Mouse (Mus musculus): ENCODE measurements around the gene Map3k21. TPM values are rescaled to one million over a fixed set of nuclear protein-coding genes. Genes with fewer than 3 reads are reported as not detected.

Gene Map3k21
- polyA plus RNA-seq, 1 experiment from 2014 or later, result not detected

- DNase-seq (ENCODE audit: low spot score), result no peak
These were observed 53.6 kb downstream of the Map3k21 start for GRCm38 (mm10) chr8:125963807-125964211.

DNA sequence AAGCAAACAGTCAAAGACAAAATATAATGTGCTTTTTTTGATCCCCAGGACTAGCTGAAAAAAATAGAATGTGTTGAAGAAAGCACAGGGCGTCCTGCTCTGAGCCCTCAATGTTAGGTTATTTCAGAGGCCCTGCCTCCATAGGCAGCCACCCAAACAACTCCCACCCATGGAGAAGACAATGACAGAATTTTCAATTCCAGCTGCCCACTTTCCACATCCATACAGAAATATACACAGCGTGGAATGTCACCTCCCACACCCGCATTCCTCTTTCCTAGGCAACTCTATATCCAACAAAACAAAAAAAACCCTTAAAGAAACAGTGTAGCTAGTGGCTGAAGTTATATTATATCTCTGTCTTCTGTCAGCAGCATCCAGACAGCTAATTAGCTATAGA is 61.1 kb downstream of the Map3k21 start:
- DNase-seq (ENCODE audit: low spot score), result no peak

GRCm38 (mm10) chr8:125975981-125976380 is 65.7 kb downstream of the Map3k21 start:
- no peak for DNase-seq (ENCODE audit: low spot score)

DNA sequence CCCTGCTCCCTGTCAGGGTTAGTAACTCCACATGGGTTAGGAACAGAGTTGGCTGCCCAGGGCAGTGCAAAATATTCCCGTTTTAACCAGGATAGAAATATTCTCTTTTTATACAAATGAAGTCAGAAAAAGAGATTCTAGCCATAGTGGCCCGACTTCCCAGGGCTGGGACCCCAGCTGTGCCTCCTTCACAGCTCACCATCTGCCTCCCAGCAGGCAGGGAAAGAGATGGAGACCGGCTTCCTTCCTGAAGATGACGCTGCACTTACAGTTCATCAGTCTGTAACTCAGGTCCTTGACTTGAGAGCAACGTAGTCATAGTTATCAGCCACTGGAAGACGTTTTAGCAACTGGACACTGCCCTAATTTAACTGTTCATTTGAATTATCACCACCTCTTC is 70.6 kb downstream of the Map3k21 start:
- no peak for DNase-seq (ENCODE audit: low spot score)

- DNase-seq (ENCODE audit: low spot score), result no peak
These were observed 73.3 kb downstream of the Map3k21 start for GRCm38 (mm10) chr8:125983515-125983914.

DNA sequence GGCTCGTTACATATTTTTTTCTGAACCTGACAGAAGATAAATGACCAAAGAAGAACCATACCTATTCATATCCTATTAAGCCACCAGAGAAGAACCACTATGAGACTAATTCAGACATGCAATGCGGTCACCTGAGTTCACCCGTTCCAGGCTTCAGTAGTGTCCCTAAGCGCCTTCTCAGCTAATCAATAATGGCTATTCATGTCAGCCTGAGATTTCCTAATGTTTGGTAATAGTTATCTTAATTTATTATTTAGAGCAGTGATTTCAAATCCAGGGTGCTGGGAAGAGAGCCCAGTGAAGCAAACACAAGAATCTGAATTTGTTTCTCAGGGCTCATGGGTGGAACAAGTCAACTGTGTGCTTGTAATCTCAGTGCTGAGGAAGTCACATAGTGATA is 73.9 kb downstream of the Map3k21 start:
- DNase-seq (ENCODE audit: low spot score), result no peak

GRCm38 (mm10) chr8:125985364-125985763 is 75.1 kb downstream of the Map3k21 start:
- no peak for DNase-seq (ENCODE audit: low spot score)

DNA sequence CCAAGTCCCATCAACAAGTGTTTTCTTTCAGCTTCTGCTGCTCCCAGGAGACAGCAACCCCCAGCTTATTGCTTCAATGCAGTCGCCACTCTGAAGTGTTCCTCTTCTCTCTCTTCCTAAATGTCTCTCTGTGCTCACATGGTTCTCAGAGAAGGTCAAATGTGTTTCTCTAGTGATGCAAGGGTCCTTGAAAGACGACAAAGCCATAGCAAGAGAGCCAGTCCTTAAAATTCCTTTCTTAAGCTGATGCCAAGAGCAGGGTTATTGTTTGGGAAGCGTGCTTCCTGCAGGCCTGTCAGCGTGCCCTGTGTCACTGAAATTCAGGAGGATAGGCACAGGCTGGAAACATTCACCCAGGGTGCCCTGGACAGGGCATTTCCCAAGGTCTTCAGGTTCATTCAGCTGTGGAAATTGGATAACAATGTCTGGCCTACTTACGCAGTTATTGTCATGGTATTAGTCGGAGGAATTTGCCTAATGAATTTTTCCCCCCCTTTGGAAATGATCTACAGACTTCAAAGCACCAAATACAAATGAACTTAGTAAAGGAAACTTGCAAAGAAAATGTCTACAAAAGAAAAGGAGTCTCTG is 76.8 kb downstream of the Map3k21 start:
- DNase-seq (ENCODE audit: low spot score), result no peak

- DNase-seq (ENCODE audit: low spot score), result no peak
These were observed 77.7 kb downstream of the Map3k21 start for GRCm38 (mm10) chr8:125987996-125988395.

- no peak for DNase-seq (ENCODE audit: low spot score)
These were observed 83.4 kb downstream of the Map3k21 start for GRCm38 (mm10) chr8:125993636-125994035.

- no peak for DNase-seq (ENCODE audit: low spot score)
These were observed 85.1 kb downstream of the Map3k21 start, which contains the start of gene Kcnk1 for GRCm38 (mm10) chr8:125995101-125995986. TSS of gene Kcnk1 (plus strand) at chr8:125995170.

GRCm38 (mm10) chr8:125996031-125996839 is 86.0 kb downstream of the Map3k21 start:
- no peak for DNase-seq (ENCODE audit: low spot score)

- DNase-seq (ENCODE audit: low spot score), result no peak
These were observed 86.7 kb downstream of the Map3k21 start for GRCm38 (mm10) chr8:125996980-125997379.

Other genes with a start within 250 kb of the Map3k21 start
- gene Map10, start 240.6 kb upstream of the Map3k21 start, polyA plus RNA-seq (2015; fragmentation: Nextera tagmentation; extraction: Ambion mirVana), result 2.5 and 3.5 TPM in 2 replicates
- 32.2 and 38.2 TPM in 2 replicates for gene Ntpcr, start 180.5 kb upstream of the Map3k21 start, polyA plus RNA-seq (2015; fragmentation: Nextera tagmentation; extraction: Ambion mirVana)
- gene Pcnx2, start 12.1 kb upstream of the Map3k21 start, polyA plus RNA-seq (2015; fragmentation: Nextera tagmentation; extraction: Ambion mirVana), result 0.03 and 0.07 TPM in 2 replicates
- gene Kcnk1, start 84.7 kb downstream of the Map3k21 start, polyA plus RNA-seq (2015; fragmentation: Nextera tagmentation; extraction: Ambion mirVana), result 1.5 and 1.9 TPM in 2 replicates

Measured in thymus, postnatal 0 days (tissue).